Mouse (Mus musculus) heart, embryonic 10.5 days (tissue): ENCODE data around the gene Gramd1a. TPM values are rescaled to one million over a fixed set of nuclear protein-coding genes. Genes with fewer than 3 reads are reported as not detected.

Source experiments
- DNase-seq: peaks from one replicate; pipeline ENCODE4 v3.0.0-alpha.2; 2017; ENCODE audit warnings: low spot score
- H3K27ac ChIP-seq: fragments of 300-500 bp; sonication (generic); 2 replicates; pipeline ENCODE4 v1.5.1; 2016; ENCODE audit warnings: mild to moderate bottlenecking
- H3K27me3 ChIP-seq: fragments of 300-500 bp; sonication (generic); 2 replicates; pipeline ENCODE4 v1.6.1; 2016; ENCODE audit warnings: mild to moderate bottlenecking; ENCODE audit not compliant: poor library complexity, insufficient read depth, severe bottlenecking
- H3K36me3 ChIP-seq: fragments of 300-500 bp; sonication (generic); 2 replicates; pipeline ENCODE4 v1.6.1; 2016; ENCODE audit warnings: mild to moderate bottlenecking, moderate library complexity
- H3K4me1 ChIP-seq: fragments of 300-500 bp; sonication (generic); 2 replicates; pipeline ENCODE4 v1.6.1; 2016; ENCODE audit warnings: mild to moderate bottlenecking
- H3K4me3 ChIP-seq: fragments of 300-500 bp; sonication (generic); 2 replicates; pipeline ENCODE4 v1.5.1; 2016; ENCODE audit warnings: mild to moderate bottlenecking, moderate library complexity
- H3K9me3 ChIP-seq: fragments of 300-500 bp; sonication (generic); 2 replicates; pipeline ENCODE4 v1.6.1; 2016; ENCODE audit warnings: mild to moderate bottlenecking, moderate library complexity
- WGBS: fragments of 180-500 bp; shearing (Covaris S2); methylation state at CpG from one replicate; pipeline ENCODE4 v1.1.7; 2016; 5-methylcytosine and 5-hydroxymethylcytosine counted together
- polyA plus RNA-seq: library from polyadenylated mRNA; unstranded; fragments of >200 nt; fragmentation: Nextera tagmentation; extraction: Ambion mirVana; gene quantifications from 2 replicates; pipeline ENCODE4 v1.2.1, GENCODE M21; 2016

Gramd1a gene
- 58.1 and 70.9 TPM in 2 replicates for polyA plus RNA-seq

- Histone ChIP-seq H3K36me3 (no peaks in the 10 kb centered on the region), H3K27me3 (no peaks in the 10 kb centered on the region), H3K4me1 (peaks cover 31% of the 10 kb centered on the region), H3K4me3 (peak within 1 kb of the TSS; percentile 24; the same call in 1 of the 2 replicates), H3K27ac (peak within 1 kb of the TSS; percentile 84), H3K9me3 (0 out of 2 replicates have a peak, but pooled peaks cover 2% of the 10 kb centered on the region)
- DNase-seq = no peak
- WGBS = 56% methylated on average over 5 of the region's 5 CpGs
Measured at GRCm38 (mm10) chr7:31155296-31156033, at the start of gene Gramd1a. TSS of gene Gramd1a (minus strand) at chr7:31155896.

- 71% methylated on average over 3 of the region's 3 CpGs for WGBS
- H3K4me1 ChIP-seq = no peaks in the 10 kb centered on the region
- DNase-seq = no peak
Measured at GRCm38 (mm10) chr7:31195591-31196307, 40.1 kb upstream of the Gramd1a start.

GRCm38 (mm10) chr7:31184711-31185110 is 29.0 kb upstream of the Gramd1a start:
- H3K9me3 ChIP-seq = no peaks in the 10 kb centered on the region
- H3K27ac ChIP-seq = no peak overlapping the region
- no peaks in the 10 kb centered on the region for H3K4me1 ChIP-seq
- 73% methylated on average over 4 of the region's 4 CpGs for WGBS
- H3K27me3 ChIP-seq = no peaks in the 10 kb centered on the region
- DNase-seq = no peak
- no peak overlapping the region for H3K4me3 ChIP-seq
- no peaks in the 10 kb centered on the region for H3K36me3 ChIP-seq

More at GRCm38 (mm10) chr7:31195591-31196307, 40.1 kb upstream of the Gramd1a start:
- no peaks in the 10 kb centered on the region for H3K27me3 ChIP-seq
- H3K27ac ChIP-seq = no peak overlapping the region
- no peaks in the 10 kb centered on the region for H3K36me3 ChIP-seq
- H3K4me3 ChIP-seq = no peak overlapping the region
- H3K9me3 ChIP-seq = peaks cover 2% of the 10 kb centered on the region; the same call in 1 of the 2 replicates

GRCm38 (mm10) chr7:31182863-31183262 is 27.2 kb upstream of the Gramd1a start:
- Histone ChIP-seq H3K4me1 (no peaks in the 10 kb centered on the region), H3K9me3 (no peaks in the 10 kb centered on the region), H3K27ac (no peak overlapping the region), H3K36me3 (no peaks in the 10 kb centered on the region), H3K27me3 (no peaks in the 10 kb centered on the region), H3K4me3 (no peak overlapping the region)
- WGBS = 38% methylated on average over 2 of the region's 2 CpGs
- no peak for DNase-seq

- no peaks in the 10 kb centered on the region for H3K36me3 ChIP-seq
Measured at GRCm38 (mm10) chr7:31176886-31177763, 21.4 kb upstream of the Gramd1a start.

GRCm38 (mm10) chr7:31175096-31175495 is 19.4 kb upstream of the Gramd1a start:
- H3K9me3 ChIP-seq = no peaks in the 10 kb centered on the region
- no peak for DNase-seq
- H3K4me3 ChIP-seq = no peak overlapping the region
- no peaks in the 10 kb centered on the region for H3K4me1 ChIP-seq
- H3K27ac ChIP-seq = no peak overlapping the region
- 71% methylated on average over 3 of the region's 3 CpGs for WGBS
- no peaks in the 10 kb centered on the region for H3K27me3 ChIP-seq
- H3K36me3 ChIP-seq = no peaks in the 10 kb centered on the region

More at GRCm38 (mm10) chr7:31176886-31177763, 21.4 kb upstream of the Gramd1a start:
- peak overlapping the region; percentile 38 for H3K4me3 ChIP-seq
- no peaks in the 10 kb centered on the region for H3K27me3 ChIP-seq
- no peaks in the 10 kb centered on the region for H3K4me1 ChIP-seq
- no peaks in the 10 kb centered on the region for H3K9me3 ChIP-seq
- H3K27ac ChIP-seq = no peak overlapping the region
- DNase-seq = peak; percentile 83
- WGBS = 24% methylated on average over 22 of the region's 22 CpGs

GRCm38 (mm10) chr7:31174466-31174865 is 18.8 kb upstream of the Gramd1a start:
- Histone ChIP-seq H3K36me3 (no peaks in the 10 kb centered on the region), H3K27ac (no peak overlapping the region), H3K4me3 (no peak overlapping the region), H3K9me3 (no peaks in the 10 kb centered on the region), H3K4me1 (no peaks in the 10 kb centered on the region), H3K27me3 (no peaks in the 10 kb centered on the region)
- WGBS = 76% methylated on average over 8 of the region's 8 CpGs
- no peak for DNase-seq

GRCm38 (mm10) chr7:31172238-31172637 is 16.5 kb upstream of the Gramd1a start:
- WGBS = 12% methylated on average over 2 of the region's 2 CpGs

GRCm38 (mm10) chr7:31170520-31170919 is 14.8 kb upstream of the Gramd1a start:
- 93% methylated on average over 9 of the region's 9 CpGs for WGBS
- no peak overlapping the region for H3K4me3 ChIP-seq

More at GRCm38 (mm10) chr7:31172238-31172637, 16.5 kb upstream of the Gramd1a start:
- Histone ChIP-seq H3K27me3 (no peaks in the 10 kb centered on the region), H3K4me3 (no peak overlapping the region), H3K36me3 (no peaks in the 10 kb centered on the region), H3K9me3 (no peaks in the 10 kb centered on the region), H3K27ac (no peak overlapping the region), H3K4me1 (0 out of 2 replicates have a peak, but pooled peaks cover 5% of the 10 kb centered on the region)
- no peak for DNase-seq

GRCm38 (mm10) chr7:31168412-31168811 is 12.7 kb upstream of the Gramd1a start:
- 0 out of 2 replicates have a peak, but pooled peaks cover 5% of the 10 kb centered on the region for H3K4me1 ChIP-seq
- no peak overlapping the region for H3K27ac ChIP-seq
- DNase-seq = no peak
- H3K9me3 ChIP-seq = no peaks in the 10 kb centered on the region; the same call in 1 of the 2 replicates
- H3K27me3 ChIP-seq = no peaks in the 10 kb centered on the region
- no peak overlapping the region for H3K4me3 ChIP-seq
- H3K36me3 ChIP-seq = no peaks in the 10 kb centered on the region
- 41% methylated on average over 8 of the region's 8 CpGs for WGBS

More at GRCm38 (mm10) chr7:31170520-31170919, 14.8 kb upstream of the Gramd1a start:
- no peak for DNase-seq
- no peaks in the 10 kb centered on the region; the same call in 1 of the 2 replicates for H3K9me3 ChIP-seq
- H3K27ac ChIP-seq = no peak overlapping the region
- 0 out of 2 replicates have a peak, but pooled peaks cover 5% of the 10 kb centered on the region for H3K4me1 ChIP-seq
- H3K36me3 ChIP-seq = no peaks in the 10 kb centered on the region
- no peaks in the 10 kb centered on the region for H3K27me3 ChIP-seq

- DNase-seq = no peak
- no peak overlapping the region for H3K27ac ChIP-seq
- H3K4me1 ChIP-seq = peaks cover 9% of the 10 kb centered on the region; the same call in 1 of the 2 replicates
- WGBS = 52% methylated on average over 1 of the region's 1 CpGs
- no peaks in the 10 kb centered on the region; the same call in 1 of the 2 replicates for H3K9me3 ChIP-seq
- H3K4me3 ChIP-seq = no peak overlapping the region
- H3K27me3 ChIP-seq = no peaks in the 10 kb centered on the region
- H3K36me3 ChIP-seq = no peaks in the 10 kb centered on the region
Measured at GRCm38 (mm10) chr7:31164748-31165147, 9.1 kb upstream of the Gramd1a start.
